Mouse (Mus musculus): ENCODE measurements around the gene Ubp1.

The Ubp1 gene

DNA sequence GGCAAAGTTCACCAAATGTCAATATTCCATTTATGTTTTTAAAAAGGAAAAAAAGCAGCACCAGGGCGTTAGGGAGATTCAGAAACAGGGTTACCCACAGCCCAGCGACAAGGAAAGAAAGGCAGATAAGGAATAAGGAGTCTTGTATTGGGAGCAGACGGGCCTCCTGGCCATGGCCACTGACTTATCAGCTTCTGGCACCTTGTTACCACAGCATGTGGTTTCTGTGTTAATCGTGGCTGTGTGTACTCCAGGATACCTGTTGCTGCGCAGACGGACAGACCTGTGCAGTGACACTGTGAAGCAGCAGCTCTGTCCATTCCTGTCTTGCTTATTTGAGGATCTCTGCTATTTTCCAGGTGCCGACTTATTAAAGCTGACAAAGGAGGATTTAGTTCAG, 38.2 kb downstream of the Ubp1 start:
- in situ Hi-C loops (cut with MboI; ENCODE audit: low sequenced_read_pairs), result no loop called here

DNA sequence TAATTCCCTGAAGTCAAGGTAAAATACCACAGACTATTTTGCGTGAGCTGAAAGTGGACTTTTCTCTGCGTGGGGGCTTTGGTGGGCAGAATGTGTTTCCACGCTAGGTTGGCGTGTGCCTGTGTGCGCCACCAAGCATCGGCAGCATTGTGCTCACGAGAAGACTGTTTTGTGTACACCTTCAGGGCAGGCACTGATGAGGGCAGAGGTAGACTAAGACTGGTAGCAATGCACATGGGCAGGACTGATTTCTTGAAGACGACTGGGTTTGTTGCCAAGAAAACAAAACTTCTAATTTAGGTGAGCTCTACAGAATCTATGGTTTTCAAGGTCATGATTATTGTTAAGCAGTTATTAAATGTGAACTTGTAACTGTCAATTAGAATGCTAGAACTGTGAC, 38.7 kb downstream of the Ubp1 start:
- in situ Hi-C loops (cut with MboI; ENCODE audit: low sequenced_read_pairs), result no loop called here

GRCm38 (mm10) chr9:113970041-113970440, 39.3 kb downstream of the Ubp1 start:
- in situ Hi-C loops (cut with MboI; ENCODE audit: low sequenced_read_pairs), result no loop called here

DNA sequence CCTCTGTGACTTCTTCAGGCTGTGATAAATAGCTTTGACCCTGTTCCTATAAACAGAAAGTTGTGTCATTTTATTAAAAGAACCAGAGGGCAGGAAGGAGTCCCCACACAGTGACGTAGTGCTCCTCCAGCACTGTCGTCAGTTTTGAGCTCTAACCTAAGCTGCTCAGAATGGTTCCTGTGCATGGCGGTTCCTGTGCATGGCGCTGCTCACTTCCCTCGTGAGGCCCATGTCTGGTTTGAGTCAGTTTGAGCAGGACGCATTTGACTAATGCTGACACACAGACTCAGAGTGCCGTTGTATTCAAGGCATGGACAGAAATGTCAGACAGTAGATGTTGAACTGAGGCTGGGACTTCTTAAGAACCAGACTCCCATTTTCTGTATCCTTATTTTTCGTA, 40.9 kb downstream of the Ubp1 start:
- in situ Hi-C loops (cut with MboI; ENCODE audit: low sequenced_read_pairs), result no loop called here

- in situ Hi-C loops (cut with MboI; ENCODE audit: low sequenced_read_pairs), result no loop called here
These were observed 43.1 kb downstream of the Ubp1 start for GRCm38 (mm10) chr9:113973857-113974256.

GRCm38 (mm10) chr9:113974945-113975344, 44.2 kb downstream of the Ubp1 start:
- in situ Hi-C loops (cut with MboI; ENCODE audit: low sequenced_read_pairs), result no loop called here

DNA sequence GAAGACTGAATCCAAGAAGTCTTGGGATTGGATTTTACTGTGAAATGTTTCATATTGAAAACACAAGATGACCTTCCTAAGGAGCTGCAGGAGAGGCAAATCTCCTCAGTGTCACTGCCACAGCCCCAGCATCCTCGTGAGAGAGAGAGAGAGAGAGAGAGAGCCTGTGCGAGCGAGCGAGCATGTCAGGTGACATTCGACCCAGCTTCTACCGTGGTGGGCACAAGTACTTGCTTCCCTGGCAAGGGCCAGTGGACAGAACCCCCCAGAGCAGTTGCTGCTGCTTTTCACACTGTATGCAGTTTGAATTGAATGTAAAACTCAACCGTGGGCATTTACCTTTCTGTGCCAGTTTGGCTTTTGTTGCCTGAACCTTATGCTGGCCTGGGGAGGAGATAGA, 44.7 kb downstream of the Ubp1 start:
- in situ Hi-C loops (cut with MboI; ENCODE audit: low sequenced_read_pairs), result no loop called here

DNA sequence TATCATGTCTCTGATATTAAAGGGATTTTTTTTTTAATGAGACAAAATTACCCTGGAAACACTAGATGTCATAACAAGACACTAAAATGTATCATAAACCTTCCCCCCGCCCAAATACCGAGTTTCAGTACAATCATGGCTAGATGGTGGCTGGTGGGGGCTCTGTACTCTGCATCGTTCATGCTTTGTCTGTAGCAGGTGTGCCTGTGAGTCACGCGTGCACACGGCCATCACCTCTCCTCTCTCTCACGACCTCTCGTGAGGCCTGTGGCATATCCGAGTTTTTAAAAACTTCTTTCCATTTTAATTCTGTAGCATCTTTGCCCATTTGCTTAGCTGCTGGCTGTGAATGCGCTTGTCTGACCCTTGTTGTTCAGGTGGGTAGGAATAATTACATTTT, 45.5 kb downstream of the Ubp1 start:
- in situ Hi-C loops (cut with MboI; ENCODE audit: low sequenced_read_pairs), result no loop called here

DNA sequence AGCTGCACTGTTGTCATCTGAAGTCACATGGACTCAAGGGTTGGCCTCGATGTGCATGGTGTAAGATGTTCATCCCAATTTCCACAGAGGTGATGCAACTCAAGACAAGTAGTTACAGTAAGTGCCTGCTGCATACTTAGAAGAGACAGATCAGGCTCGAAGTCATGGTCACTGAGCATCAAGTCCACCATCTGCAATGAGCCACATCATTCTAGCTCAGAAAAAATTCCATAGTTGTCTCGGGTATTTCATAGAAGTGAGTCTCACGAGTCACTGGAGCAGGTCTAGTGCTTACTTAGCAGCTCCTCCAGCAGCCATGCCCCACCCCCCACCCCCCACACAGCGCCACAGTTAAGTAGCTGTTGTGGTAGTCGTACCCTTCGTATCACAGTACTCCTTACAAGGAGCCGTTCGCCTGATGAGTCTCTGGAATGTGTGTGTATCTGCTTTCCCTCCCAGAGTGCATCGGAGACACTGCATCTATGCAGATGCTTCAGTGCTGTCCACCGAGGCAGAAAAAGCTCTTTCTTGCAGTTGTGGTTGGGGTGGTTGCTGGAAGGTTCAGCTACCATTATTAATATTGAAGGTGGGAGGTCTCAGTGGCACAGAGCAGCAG, 46.6 kb downstream of the Ubp1 start:
- in situ Hi-C loops (cut with MboI; ENCODE audit: low sequenced_read_pairs), result no loop called here

DNA sequence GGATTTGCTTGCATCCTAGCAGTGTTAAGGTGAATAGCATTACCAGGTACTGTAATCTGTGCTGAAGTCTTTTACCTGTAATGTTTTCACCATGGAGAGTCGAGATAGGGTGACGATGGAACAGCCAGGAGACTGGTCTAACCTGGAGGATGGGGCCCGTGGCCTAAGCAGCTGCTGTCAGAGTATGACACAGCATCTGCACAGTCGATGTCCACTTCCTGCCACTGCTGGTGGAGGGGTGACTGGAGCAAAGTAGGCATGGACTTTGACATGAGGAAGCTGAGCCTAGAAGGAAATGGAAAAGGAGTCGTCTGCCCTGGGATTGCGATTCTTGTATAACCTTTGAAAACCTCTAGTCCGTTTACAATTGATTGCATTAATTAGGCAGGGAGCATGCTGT, 47.9 kb downstream of the Ubp1 start:
- in situ Hi-C loops (cut with MboI; ENCODE audit: low sequenced_read_pairs), result no loop called here

- in situ Hi-C loops (cut with MboI; ENCODE audit: low sequenced_read_pairs), result no loop called here
These were observed 48.6 kb downstream of the Ubp1 start for GRCm38 (mm10) chr9:113979356-113979755.

- in situ Hi-C loops (cut with MboI; ENCODE audit: low sequenced_read_pairs), result no loop called here
These were observed 50.6 kb downstream of the Ubp1 start for GRCm38 (mm10) chr9:113981099-113981880.

- in situ Hi-C loops (cut with MboI; ENCODE audit: low sequenced_read_pairs), result no loop called here
These were observed 51.7 kb downstream of the Ubp1 start for GRCm38 (mm10) chr9:113982451-113982850.

- in situ Hi-C loops (cut with MboI; ENCODE audit: low sequenced_read_pairs), result no loop called here
These were observed 52.3 kb downstream of the Ubp1 start for GRCm38 (mm10) chr9:113982883-113983670.

- in situ Hi-C loops (cut with MboI; ENCODE audit: low sequenced_read_pairs), result no loop called here
These were observed 54.3 kb downstream of the Ubp1 start for GRCm38 (mm10) chr9:113984946-113985620.

DNA sequence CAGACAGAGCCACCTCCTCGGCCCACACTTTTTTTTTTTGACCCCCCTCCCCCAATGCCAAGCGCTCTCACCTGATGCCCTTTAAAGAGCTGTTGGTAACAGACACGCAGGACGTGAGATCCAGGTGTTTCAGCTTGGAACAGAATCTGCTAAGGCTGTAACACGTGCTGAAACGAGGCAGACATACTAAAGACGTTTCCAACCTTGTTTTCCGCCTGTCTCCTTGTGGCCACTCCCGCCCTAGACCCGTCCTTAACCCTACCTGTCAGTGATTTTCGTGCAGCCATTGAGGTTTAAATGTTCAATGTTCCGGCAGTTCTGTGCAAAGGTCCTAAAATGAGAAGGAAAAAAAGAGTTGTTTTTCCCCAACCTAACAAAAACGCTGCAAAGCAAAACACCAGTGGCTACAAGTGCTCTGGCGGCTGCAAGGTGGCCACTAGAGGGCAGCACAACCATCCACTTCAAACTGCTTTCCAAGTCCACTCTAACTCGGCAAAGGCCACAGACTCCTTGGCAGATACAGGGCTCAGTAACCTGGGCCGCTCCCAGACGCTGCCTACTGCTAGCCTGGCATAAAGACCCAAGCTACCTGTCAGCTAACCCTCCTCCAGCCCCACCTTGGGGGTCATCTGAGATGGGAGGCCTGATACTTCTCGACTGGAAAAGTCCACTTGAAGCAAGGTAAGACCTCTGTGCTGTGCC, 60.0 kb downstream of the Ubp1 start:
- in situ Hi-C loops (cut with MboI; ENCODE audit: low sequenced_read_pairs), result no loop called here

DNA sequence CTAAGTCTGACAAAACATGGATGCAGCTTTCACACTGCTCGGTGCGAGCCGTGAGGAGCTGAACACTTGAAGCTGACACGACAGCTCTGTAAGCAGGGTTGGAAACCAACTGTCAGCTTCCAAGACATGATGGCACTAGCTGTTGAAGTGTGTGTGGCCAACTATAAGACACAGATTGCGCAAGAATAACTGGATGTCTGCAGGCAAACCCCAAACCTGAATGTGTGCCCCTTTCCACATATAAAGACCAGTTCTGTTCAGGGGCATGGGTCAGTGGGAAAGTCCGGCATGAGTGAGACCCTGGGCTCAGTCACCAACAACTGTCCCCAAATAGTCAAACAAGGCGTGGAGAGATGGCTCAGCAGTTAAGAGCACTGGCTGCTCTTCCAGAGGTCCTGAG, 62.1 kb downstream of the Ubp1 start:
- in situ Hi-C loops (cut with MboI; ENCODE audit: low sequenced_read_pairs), result no loop called here

DNA sequence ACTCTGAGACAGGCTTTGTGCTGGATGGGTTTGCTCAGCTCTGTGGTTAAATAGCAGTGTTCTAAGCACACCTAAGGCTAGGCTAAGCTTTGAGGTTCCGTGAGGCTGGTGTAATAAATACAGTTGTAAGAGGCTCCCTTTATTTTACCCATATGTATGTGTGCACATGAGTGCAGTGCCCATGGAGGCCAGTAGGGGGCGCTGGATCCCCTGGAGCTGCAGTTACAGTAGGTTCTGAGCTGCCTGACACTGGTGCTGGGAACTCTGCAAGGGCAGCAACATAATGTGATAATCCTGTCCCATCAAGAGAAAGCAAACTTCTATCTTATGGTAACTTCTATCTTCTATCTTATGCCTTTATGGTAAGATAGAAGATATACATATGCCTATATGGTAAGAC, 67.6 kb downstream of the Ubp1 start:
- in situ Hi-C loops (cut with MboI; ENCODE audit: low sequenced_read_pairs), result no loop called here

DNA sequence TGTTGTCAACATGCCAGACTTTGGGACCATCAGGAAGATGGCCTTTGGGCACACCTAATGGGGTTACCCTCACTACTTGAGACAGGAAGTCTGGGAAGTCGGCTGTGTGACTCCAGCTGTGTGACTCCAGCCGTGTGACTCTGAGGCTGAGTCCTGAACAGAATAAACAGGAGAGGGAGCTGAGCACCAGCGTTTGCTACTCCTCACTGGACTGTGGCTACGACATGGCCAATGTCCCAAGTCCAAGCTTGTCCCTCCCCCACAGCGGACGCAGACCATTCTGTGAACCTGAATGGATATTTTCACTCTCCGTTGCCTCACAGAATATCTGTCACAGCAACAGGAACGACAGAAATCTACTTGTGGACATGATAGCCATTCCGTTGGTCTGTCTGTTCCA, 76.1 kb downstream of the Ubp1 start:
- in situ Hi-C loops (cut with MboI; ENCODE audit: low sequenced_read_pairs), result no loop called here

GRCm38 (mm10) chr9:114007850-114008350, 77.2 kb downstream of the Ubp1 start:
- in situ Hi-C loops (cut with MboI; ENCODE audit: low sequenced_read_pairs), result no loop called here

GRCm38 (mm10) chr9:114009526-114009925, 78.8 kb downstream of the Ubp1 start:
- in situ Hi-C loops (cut with MboI; ENCODE audit: low sequenced_read_pairs), result no loop called here
